Mouse (Mus musculus): ENCODE data around the gene Gm27021. TPM values are rescaled to one million over a fixed set of nuclear protein-coding genes. Genes with fewer than 3 reads are reported as not detected.
A peak's percentile ranks its signal among the peaks of the same experiment; 100 is the strongest.

The Gm27021 gene
- polyA plus RNA-seq, 1 experiment from 2014 or later = 4.7 TPM

GRCm38 (mm10) chr8:120614491-120614890 is 53.4 kb downstream of the Gm27021 start:
- Histone ChIP-seq H3K9me3 (ENCODE audit: control insufficient read depth, low read length) (no peaks in the 10 kb centered on the region), H3K27me3 (ENCODE audit: control insufficient read depth, insufficient read depth, low read length) (no peaks in the 10 kb centered on the region), H3K4me1 (replicated peaks; ENCODE audit: control insufficient read depth, insufficient read depth) (no peaks in the 10 kb centered on the region), H3K4me3 (ENCODE audit: low read depth, low read length) (no peak overlapping the region), H3K36me3 (ENCODE audit: control insufficient read depth, insufficient read depth, low read length) (no peaks in the 10 kb centered on the region), H3K27ac (replicated peaks) (no peak overlapping the region), H3K4me2 (replicated peaks; ENCODE audit: low read depth) (no peak overlapping the region), H3K9ac (ENCODE audit: low read length) (no peak overlapping the region)
- TF ChIP-seq CTCF (IDR thresholded peaks at IDR 0.05; ENCODE audit: low read depth) = peak; percentile 14; the same call in 1 of the 2 replicates
- TF ChIP-seq EP300 (optimal IDR thresholded peaks at IDR 0.05) = no peak
- 84% methylated on average over 3 of the region's 3 CpGs for WGBS
- DNase-seq (ENCODE audit: low spot score) (no peak), ATAC-seq (ENCODE audit: low FRiP score, low TSS enrichment) (no peak)

DNA sequence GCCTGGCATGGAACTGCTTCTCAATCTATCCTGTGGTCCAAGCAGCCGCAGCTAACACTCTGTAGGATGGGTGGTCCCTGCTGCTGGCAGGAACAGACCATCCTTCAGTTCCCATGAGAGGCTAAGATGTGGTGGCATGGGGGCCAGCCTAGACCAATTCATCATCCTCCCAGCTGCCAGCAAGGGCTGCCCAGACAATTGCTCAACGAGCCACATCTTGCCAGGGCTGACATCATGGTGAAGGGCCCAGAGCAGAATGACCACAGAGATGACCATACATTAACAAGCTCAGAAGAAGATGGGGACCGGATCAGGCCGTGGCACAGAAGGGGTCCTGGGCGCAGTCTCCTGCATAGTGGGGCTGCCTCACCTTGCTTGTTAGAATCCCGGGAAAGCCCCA is 57.1 kb downstream of the Gm27021 start:
- no peaks in the 10 kb centered on the region for H3K36me3 ChIP-seq (ENCODE audit: control insufficient read depth, insufficient read depth, low read length)
- ATAC-seq (ENCODE audit: low FRiP score, low TSS enrichment) = no peak
- no peak for DNase-seq (ENCODE audit: low spot score)
- no peaks in the 10 kb centered on the region for H3K9me3 ChIP-seq (ENCODE audit: control insufficient read depth, low read length)
- H3K4me2 ChIP-seq (replicated peaks; ENCODE audit: low read depth) = no peak overlapping the region
- no peak overlapping the region for H3K9ac ChIP-seq (ENCODE audit: low read length)
- 75% methylated on average over 6 of the region's 6 CpGs for whole genome bisulfite sequencing
- TF ChIP-seq CTCF (IDR thresholded peaks at IDR 0.05; ENCODE audit: low read depth) (no peak), EP300 (optimal IDR thresholded peaks at IDR 0.05) (no peak)
- no peak overlapping the region for H3K4me3 ChIP-seq (ENCODE audit: low read depth, low read length)
- no peaks in the 10 kb centered on the region for H3K27me3 ChIP-seq (ENCODE audit: control insufficient read depth, insufficient read depth, low read length)
- no peaks in the 10 kb centered on the region for H3K4me1 ChIP-seq (replicated peaks; ENCODE audit: control insufficient read depth, insufficient read depth)
- H3K27ac ChIP-seq (replicated peaks) = no peak overlapping the region

DNA sequence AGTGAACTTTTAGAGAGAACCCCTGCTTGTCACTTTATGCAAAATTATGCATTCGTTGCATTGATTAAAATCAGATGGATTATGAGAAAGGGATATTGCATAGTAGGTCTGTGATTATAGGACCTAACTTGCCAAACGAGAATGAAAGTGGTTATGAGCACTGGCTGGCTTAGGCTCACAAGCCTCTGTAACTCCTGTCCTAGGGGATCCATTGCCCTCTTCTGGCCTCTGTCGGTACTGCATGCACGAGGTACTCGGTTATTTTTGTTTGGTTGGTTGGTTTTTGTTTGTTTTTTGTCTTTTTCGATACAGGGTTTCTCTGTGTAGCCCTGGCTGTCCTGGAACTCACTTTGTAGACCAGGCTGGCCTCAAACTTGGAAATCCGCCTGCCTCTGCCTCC is 60.0 kb downstream of the Gm27021 start:
- no peak for ATAC-seq (ENCODE audit: low FRiP score, low TSS enrichment)
- no peaks in the 10 kb centered on the region for H3K36me3 ChIP-seq (ENCODE audit: control insufficient read depth, insufficient read depth, low read length)
- DNase-seq (ENCODE audit: low spot score) = peak; percentile 77
- H3K27me3 ChIP-seq (ENCODE audit: control insufficient read depth, insufficient read depth, low read length) = no peaks in the 10 kb centered on the region
- no peak overlapping the region for H3K9ac ChIP-seq (ENCODE audit: low read length)
- H3K9me3 ChIP-seq (ENCODE audit: control insufficient read depth, low read length) = no peaks in the 10 kb centered on the region
- WGBS = 8% methylated on average over 7 of the region's 7 CpGs
- no peak overlapping the region for H3K4me3 ChIP-seq (ENCODE audit: low read depth, low read length)
- no peak overlapping the region for H3K27ac ChIP-seq (replicated peaks)
- no peaks in the 10 kb centered on the region for H3K4me1 ChIP-seq (replicated peaks; ENCODE audit: control insufficient read depth, insufficient read depth)
- TF ChIP-seq CTCF (IDR thresholded peaks at IDR 0.05; ENCODE audit: low read depth) (peak; percentile 92), EP300 (optimal IDR thresholded peaks at IDR 0.05) (no peak)
- H3K4me2 ChIP-seq (replicated peaks; ENCODE audit: low read depth) = no peak overlapping the region

DNA sequence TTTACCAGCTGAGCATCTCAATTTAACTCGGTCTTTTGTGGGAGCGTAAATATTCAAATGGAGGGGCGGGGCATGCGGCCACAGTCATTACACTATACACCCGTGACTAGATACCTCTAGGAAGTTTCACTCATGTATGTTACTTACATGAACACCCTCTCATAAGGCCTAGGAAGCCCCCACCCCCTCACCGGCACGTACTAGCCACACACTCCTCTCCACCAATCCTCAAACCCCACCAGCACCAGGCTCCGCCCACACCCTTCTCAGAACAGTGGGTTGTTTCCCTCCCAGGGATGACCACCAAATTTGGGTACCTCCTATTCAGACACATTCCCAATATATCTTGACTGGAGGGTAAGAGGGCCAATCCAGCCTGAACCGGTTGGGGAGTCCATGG is 60.4 kb downstream of the Gm27021 start:
- no peak overlapping the region for H3K4me3 ChIP-seq (ENCODE audit: low read depth, low read length)
- H3K4me1 ChIP-seq (replicated peaks; ENCODE audit: control insufficient read depth, insufficient read depth) = no peaks in the 10 kb centered on the region
- ATAC-seq (ENCODE audit: low FRiP score, low TSS enrichment) = no peak
- no peak overlapping the region for H3K4me2 ChIP-seq (replicated peaks; ENCODE audit: low read depth)
- no peak overlapping the region for H3K27ac ChIP-seq (replicated peaks)
- H3K9ac ChIP-seq (ENCODE audit: low read length) = no peak overlapping the region
- no peak for TF ChIP-seq EP300 (optimal IDR thresholded peaks at IDR 0.05)
- TF ChIP-seq CTCF (IDR thresholded peaks at IDR 0.05; ENCODE audit: low read depth) = no peak
- H3K27me3 ChIP-seq (ENCODE audit: control insufficient read depth, insufficient read depth, low read length) = no peaks in the 10 kb centered on the region
- H3K36me3 ChIP-seq (ENCODE audit: control insufficient read depth, insufficient read depth, low read length) = no peaks in the 10 kb centered on the region
- WGBS = 77% methylated on average over 9 of the region's 9 CpGs
- H3K9me3 ChIP-seq (ENCODE audit: control insufficient read depth, low read length) = no peaks in the 10 kb centered on the region
- no peak for DNase-seq (ENCODE audit: low spot score)

DNA sequence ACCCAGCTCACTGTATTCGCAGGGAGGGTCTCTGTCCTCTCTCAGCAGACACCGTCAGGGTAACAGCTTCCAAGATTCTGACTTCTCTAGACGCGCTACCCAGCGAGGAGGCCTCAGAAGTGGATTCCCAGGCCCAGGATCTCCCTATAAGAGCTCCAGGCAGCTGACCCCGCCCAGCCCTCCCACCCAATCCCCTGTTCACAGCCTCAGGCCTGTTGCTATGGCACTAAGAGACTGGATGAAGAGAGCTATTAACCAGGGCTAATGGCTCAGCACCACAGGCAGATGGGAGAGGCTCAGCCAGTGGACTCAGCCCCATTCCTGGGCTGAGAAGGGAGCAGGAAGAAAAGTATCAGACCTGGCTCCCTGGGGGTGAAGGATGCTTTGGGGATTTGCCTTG is 65.2 kb downstream of the Gm27021 start:
- ATAC-seq (ENCODE audit: low FRiP score, low TSS enrichment) (no peak), DNase-seq (ENCODE audit: low spot score) (no peak)
- no peaks in the 10 kb centered on the region for H3K36me3 ChIP-seq (ENCODE audit: control insufficient read depth, insufficient read depth, low read length)
- H3K9me3 ChIP-seq (ENCODE audit: control insufficient read depth, low read length) = no peaks in the 10 kb centered on the region
- TF ChIP-seq EP300 (optimal IDR thresholded peaks at IDR 0.05) = no peak
- TF ChIP-seq CTCF (IDR thresholded peaks at IDR 0.05; ENCODE audit: low read depth) = no peak
- no peak overlapping the region for H3K9ac ChIP-seq (ENCODE audit: low read length)
- H3K27me3 ChIP-seq (ENCODE audit: control insufficient read depth, insufficient read depth, low read length) = no peaks in the 10 kb centered on the region
- H3K4me1 ChIP-seq (replicated peaks; ENCODE audit: control insufficient read depth, insufficient read depth) = peaks cover 3% of the 10 kb centered on the region; the same call in 1 of the 2 replicates
- H3K27ac ChIP-seq (replicated peaks) = no peak overlapping the region
- H3K4me3 ChIP-seq (ENCODE audit: low read depth, low read length) = no peak overlapping the region
- H3K4me2 ChIP-seq (replicated peaks; ENCODE audit: low read depth) = no peak overlapping the region
- WGBS = 40% methylated on average over 6 of the region's 6 CpGs

- H3K27me3 ChIP-seq (ENCODE audit: control insufficient read depth, insufficient read depth, low read length) = no peaks in the 10 kb centered on the region
- WGBS = 62% methylated on average over 7 of the region's 7 CpGs
- H3K27ac ChIP-seq (replicated peaks) = no peak overlapping the region
- H3K4me3 ChIP-seq (ENCODE audit: low read depth, low read length) = no peak overlapping the region
- peaks cover 3% of the 10 kb centered on the region; the same call in 1 of the 2 replicates for H3K4me1 ChIP-seq (replicated peaks; ENCODE audit: control insufficient read depth, insufficient read depth)
- no peaks in the 10 kb centered on the region for H3K36me3 ChIP-seq (ENCODE audit: control insufficient read depth, insufficient read depth, low read length)
- DNase-seq (ENCODE audit: low spot score) = peak; percentile 86
- peak; percentile 82 for TF ChIP-seq CTCF (IDR thresholded peaks at IDR 0.05; ENCODE audit: low read depth)
- TF ChIP-seq EP300 (optimal IDR thresholded peaks at IDR 0.05) = no peak
- no peak for ATAC-seq (ENCODE audit: low FRiP score, low TSS enrichment)
- H3K4me2 ChIP-seq (replicated peaks; ENCODE audit: low read depth) = no peak overlapping the region
- no peaks in the 10 kb centered on the region for H3K9me3 ChIP-seq (ENCODE audit: control insufficient read depth, low read length)
- H3K9ac ChIP-seq (ENCODE audit: low read length) = no peak overlapping the region
Measured at GRCm38 (mm10) chr8:120599504-120599903, 68.4 kb downstream of the Gm27021 start.

Data from stomach, postnatal 0 days (tissue).